Mouse (Mus musculus) CD4-positive, CD25-positive, alpha-beta regulatory T cell, adult 2 months (primary cell): ENCODE results near the gene Gm12184.
"Not testable (repeated sequence)": the region's sequence is repeated elsewhere in the genome, so short reads cannot be mapped to it uniquely, and the experiment has no call there.

Experiments used
- DNase-seq: peaks from one replicate; pipeline ENCODE4 v3.0.0-alpha.2; 2012; ENCODE audit warnings: low read depth, low spot score

The Gm12184 gene

GRCm38 (mm10) chr11:48823536-48823972 lies 2.9 kb downstream of the Gm12184 start:
- DNase-seq: peak; percentile 91

GRCm38 (mm10) chr11:48822768-48823512 lies 3.5 kb downstream of the Gm12184 start:
- DNase-seq: no peak

GRCm38 (mm10) chr11:48821299-48821698 lies 5.2 kb downstream of the Gm12184 start:
- not testable (repeated sequence) for DNase-seq

GRCm38 (mm10) chr11:48820308-48820674 lies 6.2 kb downstream of the Gm12184 start:
- peak; percentile 34 for DNase-seq

GRCm38 (mm10) chr11:48819614-48820307 lies 6.7 kb downstream of the Gm12184 start:
- no peak for DNase-seq

- DNase-seq: peak; percentile 95
Observed at GRCm38 (mm10) chr11:48818346-48818745, 8.1 kb downstream of the Gm12184 start.

- DNase-seq: peak; percentile 40
Observed at GRCm38 (mm10) chr11:48817794-48818193, 8.7 kb downstream of the Gm12184 start.

- DNase-seq: peak; percentile 100
Observed at GRCm38 (mm10) chr11:48816800-48817665, 9.4 kb downstream of the Gm12184 start, which contains the start of gene Trim41. TSS of gene Trim41 (minus strand) at chr11:48817353.

- peak; percentile 63 for DNase-seq
Observed at GRCm38 (mm10) chr11:48816281-48816781, 10.1 kb downstream of the Gm12184 start.

- DNase-seq: no peak
Observed at GRCm38 (mm10) chr11:48815851-48816250, 10.6 kb downstream of the Gm12184 start.

- DNase-seq: no peak
Observed at GRCm38 (mm10) chr11:48813782-48814181, 12.7 kb downstream of the Gm12184 start.

GRCm38 (mm10) chr11:48810142-48810541 lies 16.3 kb downstream of the Gm12184 start:
- no peak for DNase-seq

GRCm38 (mm10) chr11:48809434-48809830 lies 17.0 kb downstream of the Gm12184 start:
- no peak for DNase-seq

GRCm38 (mm10) chr11:48808737-48809433 lies 17.6 kb downstream of the Gm12184 start:
- DNase-seq: no peak

- DNase-seq: no peak
Observed at GRCm38 (mm10) chr11:48808304-48808646, 18.2 kb downstream of the Gm12184 start.

GRCm38 (mm10) chr11:48807563-48808303 lies 18.7 kb downstream of the Gm12184 start:
- DNase-seq: no peak

- no peak for DNase-seq
Observed at GRCm38 (mm10) chr11:48806856-48807562, 19.4 kb downstream of the Gm12184 start.

- DNase-seq: no peak
Observed at GRCm38 (mm10) chr11:48804922-48805321, 21.5 kb downstream of the Gm12184 start.

- no peak for DNase-seq
Observed at GRCm38 (mm10) chr11:48803988-48804387, 22.5 kb downstream of the Gm12184 start.
